Mouse (Mus musculus) megakaryocyte, adult 5-6 weeks (primary cell): ENCODE results near the gene Selenof. TPM values are rescaled to one million over a fixed set of nuclear protein-coding genes. Genes with fewer than 3 reads are reported as not detected.
"Not testable (repeated sequence)": the region's sequence is repeated elsewhere in the genome, so short reads cannot be mapped to it uniquely, and the experiment has no call there.

Experiments
- ATAC-seq: 2 replicates; pipeline ENCODE4 v1.8.0; 2016; ENCODE audit warnings: mild to moderate bottlenecking, inconsistent platforms; ENCODE audit not compliant: poor library complexity, severe bottlenecking
- total RNA-seq, 2 experiments: library from RNA; stranded (forward) in 1 of 2; stranded (reverse) in 1 of 2; fragments of 153-499, 151-499 nt in 1 of 2; fragments of 221-1000, 200-1000 nt in 1 of 2; gene quantifications; 2 replicates each; pipeline versions ENCODE4 v1.2.3 to v1.2.4; 2015 to 2017

Selenof gene
- total RNA-seq, 2 experiments from 2014 or later, result 402 to 537 TPM

DNA sequence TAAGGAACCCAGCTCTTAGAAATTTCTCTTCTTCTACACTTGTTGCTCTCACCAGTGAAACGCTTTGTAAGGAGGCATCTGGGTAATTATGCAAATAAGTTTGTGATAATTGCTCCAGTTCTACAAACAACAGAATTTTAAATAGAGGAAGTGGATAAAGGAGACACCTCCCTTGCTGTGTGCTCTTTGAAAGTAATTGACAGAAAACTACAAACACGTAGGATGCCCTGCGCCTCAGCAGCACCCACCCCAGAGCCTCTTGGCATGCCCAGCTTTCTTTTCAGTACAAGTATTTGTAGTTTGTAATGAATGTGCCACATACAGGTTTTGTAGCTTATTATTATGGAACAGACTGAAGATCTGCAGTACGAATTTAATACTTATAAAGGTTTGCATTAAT, 27.0 kb downstream of the Selenof start:
- ATAC-seq, result no peak; the same call in 1 of the 2 replicates

DNA sequence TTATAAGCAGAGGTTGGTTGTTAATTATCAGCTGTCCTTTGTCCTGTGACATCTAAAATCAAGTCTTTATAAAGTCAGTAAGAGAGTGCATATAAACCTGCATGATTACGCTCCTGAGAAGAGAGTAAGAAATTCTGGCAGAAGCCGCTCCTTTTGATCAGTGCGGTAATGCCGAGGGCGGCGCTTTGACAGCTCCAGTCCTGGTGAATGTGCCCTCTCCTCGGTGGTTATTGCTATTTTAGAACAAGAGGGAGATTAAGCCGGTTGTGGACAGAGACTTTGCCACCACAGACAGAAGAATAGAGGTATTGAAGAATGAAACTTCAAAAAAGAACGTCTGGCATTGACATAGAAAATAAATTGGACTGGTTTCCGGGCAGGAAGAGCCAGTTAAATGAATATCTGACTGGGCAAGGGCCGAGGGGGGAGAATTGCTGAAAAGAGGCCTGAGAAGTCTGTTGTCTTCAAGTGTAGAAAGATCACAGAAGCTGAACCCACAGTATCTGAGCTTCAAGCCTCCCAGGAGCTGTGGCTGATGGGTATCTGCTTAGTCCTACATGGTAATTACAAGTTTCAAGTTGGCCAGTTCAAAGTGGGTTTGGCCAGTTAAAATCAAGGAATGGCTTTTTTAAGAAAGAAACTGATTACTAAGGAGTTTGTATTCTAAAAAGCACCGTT, 27.8 kb downstream of the Selenof start:
- no peak for ATAC-seq

DNA sequence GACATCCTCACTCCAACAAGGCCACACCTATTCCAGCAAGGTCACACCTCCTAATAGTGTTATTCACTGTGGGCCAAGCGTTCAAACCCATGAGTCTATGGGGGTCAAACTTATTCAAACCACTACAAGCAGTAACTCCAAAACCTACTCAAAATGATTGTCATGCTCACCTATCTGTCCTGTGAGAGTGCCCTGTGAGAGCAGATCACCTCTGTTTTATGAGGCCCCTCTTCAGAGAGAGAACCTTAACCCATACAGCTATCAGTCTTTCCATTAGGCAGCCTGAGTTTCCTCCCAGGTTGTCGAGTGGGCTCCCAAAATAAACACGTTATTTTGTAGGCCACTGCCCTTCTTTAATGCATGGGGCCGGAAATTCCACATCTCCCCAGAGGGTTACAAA, 32.3 kb downstream of the Selenof start:
- ATAC-seq, result no peak

DNA sequence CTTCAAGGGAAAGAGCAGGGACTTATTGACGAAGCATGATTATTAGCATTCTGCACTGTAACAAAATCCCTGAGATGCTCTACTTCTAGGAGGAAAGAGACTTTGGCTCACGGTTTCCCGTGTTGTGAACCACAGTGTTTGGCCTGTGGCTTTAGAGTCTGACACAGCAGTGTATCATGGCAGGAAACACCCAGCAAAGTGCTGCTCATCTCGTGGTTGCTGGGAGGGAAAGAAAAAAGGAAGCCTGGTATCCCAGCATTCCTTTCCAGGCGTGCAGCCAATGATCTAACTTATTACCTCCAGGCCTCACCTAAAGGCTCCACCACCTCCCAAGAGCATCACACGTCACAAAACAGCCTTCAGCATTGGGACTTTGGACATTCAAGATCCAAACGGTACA, 32.7 kb downstream of the Selenof start:
- ATAC-seq, result no peak

DNA sequence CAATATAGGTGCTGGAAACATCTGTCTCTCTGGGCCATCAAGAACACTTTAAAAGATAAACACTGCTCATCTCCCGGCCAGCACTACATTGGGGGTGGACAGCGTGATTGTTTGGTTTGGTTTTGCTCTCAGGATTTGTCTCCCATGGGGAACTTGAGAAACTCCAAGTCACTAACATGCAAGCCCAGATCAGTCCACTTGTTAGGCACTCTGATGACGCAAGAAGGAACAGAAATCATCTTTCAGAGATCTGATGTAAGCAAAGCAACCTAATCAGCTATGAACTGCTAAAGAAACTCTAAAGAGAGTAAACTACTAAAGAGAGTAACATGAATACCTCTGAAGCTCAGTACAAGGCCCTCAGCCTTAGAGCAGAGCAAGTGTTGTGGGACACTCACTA, 33.5 kb downstream of the Selenof start:
- ATAC-seq, result no peak

- no peak for ATAC-seq
Measured at GRCm38 (mm10) chr3:144604205-144604604, 34.1 kb downstream of the Selenof start.

DNA sequence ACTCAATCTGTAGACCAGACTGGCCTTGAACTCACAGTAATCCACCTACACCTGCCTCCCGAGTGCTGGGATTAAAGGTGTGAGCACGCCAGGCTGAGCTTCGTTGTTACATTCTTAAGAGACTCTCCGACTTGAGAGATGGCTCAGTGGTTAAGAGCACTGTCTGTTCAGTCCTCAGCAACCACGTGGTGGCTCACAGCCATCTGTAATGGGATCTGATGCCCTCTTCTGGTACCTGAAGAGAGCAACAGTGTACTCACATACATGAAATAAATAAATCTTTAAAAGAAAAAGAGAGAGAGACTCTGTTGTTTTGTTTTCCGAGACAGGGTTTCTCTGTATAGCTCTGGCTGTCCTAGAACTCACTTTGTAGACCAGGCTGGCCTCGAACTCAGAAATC, 35.7 kb downstream of the Selenof start:
- ATAC-seq, result not testable (repeated sequence)

GRCm38 (mm10) chr3:144606449-144606848, 36.3 kb downstream of the Selenof start:
- peak; percentile 42; the same call in 1 of the 2 replicates for ATAC-seq

DNA sequence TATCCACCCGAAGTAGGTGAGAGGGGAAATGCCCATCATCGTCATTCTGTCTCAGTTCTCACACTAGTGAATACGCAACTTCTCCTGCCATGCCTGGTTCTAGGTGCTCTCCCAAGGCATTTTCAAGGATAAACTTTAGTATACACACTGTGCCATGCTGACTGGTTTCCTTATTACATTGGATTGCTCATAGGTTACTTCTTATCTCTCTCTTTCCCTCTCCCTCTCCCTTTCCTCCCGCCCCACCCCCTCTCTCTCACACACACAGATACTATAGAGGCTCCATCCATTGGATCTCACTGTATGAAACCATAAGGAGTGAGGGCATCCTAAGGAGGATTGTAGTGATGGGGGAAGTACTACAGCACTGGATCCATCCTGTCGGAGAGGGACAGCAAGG, 38.0 kb downstream of the Selenof start:
- no peak for ATAC-seq

DNA sequence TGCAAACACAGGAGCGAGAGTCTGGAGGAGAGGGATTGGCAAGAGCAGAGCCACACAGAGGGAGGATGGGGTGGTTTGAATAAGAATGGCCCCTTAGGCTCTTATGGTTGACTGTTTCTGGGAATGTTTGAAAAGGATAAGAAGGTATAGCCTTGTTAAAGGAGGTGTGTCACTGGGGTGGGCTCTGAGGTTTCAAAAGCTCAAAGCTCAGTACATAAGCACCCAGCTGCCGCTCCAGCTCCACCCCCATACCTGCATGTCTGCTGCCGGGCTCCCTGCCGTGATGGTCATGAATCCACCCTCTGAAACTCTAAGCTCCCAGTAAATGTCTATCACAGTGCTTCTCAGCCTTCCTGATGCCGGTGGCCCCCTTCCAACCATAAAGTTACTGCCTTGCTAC, 40.7 kb downstream of the Selenof start:
- ATAC-seq, result no peak

- ATAC-seq, result no peak
Measured at GRCm38 (mm10) chr3:144611626-144612271, 41.6 kb downstream of the Selenof start.

- ATAC-seq, result no peak
Measured at GRCm38 (mm10) chr3:144612382-144612781, 42.3 kb downstream of the Selenof start.

- no peak for ATAC-seq
Measured at GRCm38 (mm10) chr3:144614277-144614676, 44.2 kb downstream of the Selenof start.

DNA sequence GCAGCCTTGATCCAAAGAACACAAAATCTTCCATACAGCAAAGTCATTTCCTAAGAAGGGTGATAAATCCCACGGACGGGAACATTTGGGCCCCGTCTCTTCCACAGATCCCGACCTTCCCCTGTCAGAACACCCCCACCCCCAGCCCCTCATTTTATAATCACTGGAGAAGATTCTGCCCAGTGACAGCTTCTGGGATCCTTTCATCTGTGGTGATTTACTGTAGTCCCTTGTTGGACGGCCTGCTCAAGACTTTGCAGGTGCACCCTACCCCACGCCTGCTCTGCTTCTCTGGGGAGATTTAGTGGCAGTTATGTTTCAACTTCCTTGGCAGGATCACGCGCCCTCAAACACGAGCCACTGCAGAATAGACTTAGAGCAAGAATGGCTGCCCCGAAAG, 44.6 kb downstream of the Selenof start:
- no peak for ATAC-seq

DNA sequence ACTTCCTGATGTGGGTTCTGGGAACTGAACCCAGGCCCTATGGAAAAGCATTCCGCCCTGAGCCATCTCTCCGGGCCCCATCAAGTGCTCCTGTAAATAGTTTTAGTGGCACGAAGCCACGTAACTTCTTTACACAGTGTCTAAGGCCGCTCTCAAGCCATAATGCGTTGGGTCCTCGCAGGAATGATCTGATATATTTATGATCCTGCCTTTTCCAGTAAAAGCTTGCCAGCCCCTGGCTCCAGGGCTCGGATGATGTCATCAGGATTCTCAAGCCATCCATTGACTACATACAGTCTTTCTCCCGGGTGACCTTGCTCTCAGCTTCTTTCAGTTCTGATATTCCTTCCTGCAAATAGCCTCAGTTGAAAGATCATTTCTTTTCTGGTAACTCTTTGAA, 45.4 kb downstream of the Selenof start:
- no peak for ATAC-seq

DNA sequence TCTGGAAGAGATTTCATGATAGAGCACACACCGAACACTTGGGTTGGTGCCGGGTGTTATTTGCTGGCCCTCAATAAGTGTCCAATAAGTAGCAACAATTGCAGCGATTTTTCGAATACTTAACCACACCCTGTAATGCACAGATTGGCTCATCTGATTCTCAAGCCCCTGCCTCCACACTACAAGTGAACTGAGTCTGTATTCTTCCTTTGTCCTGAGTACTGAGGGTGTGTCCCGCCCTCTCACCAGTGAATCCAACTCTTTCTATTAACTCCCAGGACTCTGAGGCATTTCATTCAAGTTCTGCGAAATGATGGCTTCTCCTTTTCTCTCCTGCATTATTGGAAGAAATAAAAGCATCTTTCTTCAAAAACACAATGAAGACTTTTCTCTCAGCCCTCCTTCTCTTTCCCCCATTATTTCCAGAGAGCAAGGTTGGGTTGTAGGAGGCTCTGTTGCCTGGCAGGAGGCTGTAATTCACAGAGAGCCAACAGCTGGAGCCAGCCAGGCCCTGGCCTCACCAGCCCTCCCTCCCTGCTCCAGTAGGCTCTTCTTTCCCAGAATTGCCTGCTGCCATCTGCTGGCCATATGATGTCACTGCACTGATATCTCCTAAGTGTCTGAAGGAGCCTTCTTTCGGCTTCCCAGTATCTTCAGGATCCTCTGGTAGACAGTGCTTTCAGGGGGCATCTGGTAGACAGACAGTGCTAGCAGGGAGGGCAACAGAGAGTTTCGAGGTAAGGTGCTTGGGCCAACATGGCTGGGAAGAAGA, 46.7 kb downstream of the Selenof start:
- ATAC-seq, result peak; percentile 99

DNA sequence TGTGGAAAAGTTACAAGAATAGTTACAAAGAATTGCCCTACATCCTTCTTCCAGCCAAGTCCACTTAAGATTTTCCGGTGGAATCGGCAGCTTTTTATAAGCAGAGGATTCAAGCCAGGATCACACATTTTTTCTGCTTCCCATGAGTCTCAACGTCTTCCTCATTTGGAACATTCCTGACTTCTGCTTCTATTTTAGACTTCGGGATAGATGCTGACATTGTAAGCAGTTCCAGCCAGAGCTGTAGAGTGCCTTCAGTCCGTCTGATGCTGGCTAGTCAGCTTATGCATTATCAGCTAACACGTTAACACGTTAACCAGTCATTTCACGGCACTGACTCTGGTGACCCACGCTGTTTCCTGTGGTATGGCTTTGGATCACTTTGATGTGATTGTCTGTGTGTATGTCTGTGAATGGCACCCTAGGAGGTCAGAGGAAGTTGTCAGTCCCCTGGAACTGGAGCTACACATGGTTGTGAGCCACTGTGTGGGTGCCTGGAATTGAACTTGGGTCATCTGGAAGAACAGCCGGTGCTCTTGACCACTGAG, 47.6 kb downstream of the Selenof start:
- peak; percentile 46; the same call in 1 of the 2 replicates for ATAC-seq

- no peak for ATAC-seq
Measured at GRCm38 (mm10) chr3:144622930-144623612, 53.0 kb downstream of the Selenof start.

DNA sequence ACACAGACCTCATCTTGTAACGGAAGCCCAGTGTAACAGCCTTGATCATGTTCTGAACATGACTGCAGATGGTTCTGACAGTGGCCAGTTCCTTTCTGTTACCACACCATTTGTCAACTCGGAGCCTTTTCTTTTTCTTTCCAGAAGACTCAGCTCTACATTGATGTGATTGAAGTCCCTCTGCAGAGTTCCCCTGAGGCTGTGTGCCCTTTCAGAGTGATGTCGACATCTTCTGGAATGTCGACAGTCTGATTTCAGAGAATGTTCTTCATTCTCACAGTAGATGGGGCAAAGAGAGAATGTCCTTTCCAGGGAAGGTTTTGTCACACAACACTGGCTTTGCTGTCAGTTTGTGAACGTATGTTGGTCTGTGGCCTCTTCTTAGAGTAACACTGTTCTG, 55.6 kb downstream of the Selenof start:
- ATAC-seq, result no peak

DNA sequence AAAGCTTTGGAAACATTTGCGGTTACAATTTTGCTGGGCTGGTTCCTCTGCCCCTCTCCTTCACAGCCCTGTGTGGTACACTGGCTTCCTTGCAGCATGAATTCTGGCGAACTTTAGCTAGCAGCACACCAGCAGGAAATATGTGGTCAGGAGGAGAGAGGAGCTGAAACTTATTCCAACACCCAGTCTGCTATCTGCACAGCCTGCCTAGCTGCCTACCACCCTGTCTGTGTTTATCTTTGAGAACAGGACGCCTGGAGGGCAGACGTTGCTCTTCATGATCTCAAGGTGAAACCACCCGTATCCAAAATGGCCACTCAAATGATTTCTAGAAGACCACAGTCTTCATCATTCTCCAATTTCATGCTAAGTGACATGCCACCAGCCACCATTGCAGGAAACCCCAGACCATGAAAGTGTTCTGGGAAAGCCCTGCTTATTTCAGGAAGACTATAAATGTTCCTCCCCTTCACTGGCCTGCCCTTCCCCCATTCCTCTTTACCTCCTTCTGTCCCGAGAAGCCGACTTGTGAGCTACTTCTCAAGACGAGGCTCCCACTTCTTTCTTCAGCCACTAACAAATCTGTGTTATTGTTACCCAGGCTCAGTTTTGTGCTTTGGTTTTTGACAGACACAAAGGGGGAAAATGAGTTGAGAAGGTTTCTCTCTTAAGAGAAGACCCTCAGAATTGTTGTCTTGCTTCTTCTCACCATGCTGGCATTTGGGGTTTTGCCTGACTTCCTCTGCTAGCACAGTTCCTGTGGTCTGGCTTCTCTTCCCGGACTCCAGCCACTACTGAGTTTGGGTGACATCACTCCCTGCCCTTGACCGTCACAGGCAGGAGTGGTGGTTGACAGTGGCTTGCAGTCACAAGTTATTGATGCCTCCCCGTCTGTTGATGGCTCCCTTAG, 58.2 kb downstream of the Selenof start:
- ATAC-seq, result peak; percentile 68
